Mouse (Mus musculus) neural tube, embryonic 15.5 days (tissue): Measurements from ENCODE around the gene Cysrt1. TPM values are rescaled to one million over a fixed set of nuclear protein-coding genes. Genes with fewer than 3 reads are reported as not detected.
"Not testable (repeated sequence)": the region's sequence is repeated elsewhere in the genome, so short reads cannot be mapped to it uniquely, and the experiment has no call there.

Experiments used
- ATAC-seq: fragments of 200-750 bp; cut with Nextera tagmentation; 2 replicates; pipeline ENCODE4 v1.8.0; 2017; ENCODE audit warnings: mild to moderate bottlenecking, moderate TSS enrichment, moderate library complexity; ENCODE audit not compliant: low FRiP score
- H3K27ac ChIP-seq: fragments of 300-500 bp; sonication (generic); replicated peaks from 2 replicates; pipeline ENCODE4 v1.5.1; 2015; ENCODE audit warnings: mild to moderate bottlenecking, inconsistent platforms
- H3K27me3 ChIP-seq: fragments of 300-500 bp; sonication (generic); replicated peaks from 2 replicates; pipeline ENCODE4 v1.6.1; 2015; ENCODE audit warnings: inconsistent platforms
- H3K36me3 ChIP-seq: fragments of 300-500 bp; sonication (generic); 2 replicates; pipeline ENCODE4 v1.6.1; 2015; ENCODE audit warnings: inconsistent platforms
- H3K4me1 ChIP-seq: fragments of 300-500 bp; sonication (generic); 2 replicates; pipeline ENCODE4 v1.6.1; 2015; ENCODE audit warnings: inconsistent platforms
- H3K4me2 ChIP-seq: fragments of 300-500 bp; sonication (generic); 2 replicates; pipeline ENCODE4 v1.6.1; 2015; ENCODE audit warnings: inconsistent platforms, mild to moderate bottlenecking, moderate library complexity
- H3K4me3 ChIP-seq: fragments of 300-500 bp; sonication (generic); replicated peaks from 2 replicates; pipeline ENCODE4 v1.5.1; 2015; ENCODE audit warnings: mild to moderate bottlenecking, inconsistent platforms
- H3K9ac ChIP-seq: fragments of 300-500 bp; sonication (generic); replicated peaks from 2 replicates; pipeline ENCODE4 v1.6.1; 2015; ENCODE audit warnings: mild to moderate bottlenecking, inconsistent platforms
- H3K9me3 ChIP-seq: fragments of 300-500 bp; sonication (generic); replicated peaks from 2 replicates; pipeline ENCODE4 v1.6.1; 2016; ENCODE audit warnings: inconsistent platforms
- WGBS: fragments of 180-500 bp; shearing (Covaris S2); methylation state at CpG from one replicate; pipeline ENCODE4 v1.1.7; 2015; ENCODE audit warnings: mixed read lengths; 5-methylcytosine and 5-hydroxymethylcytosine counted together
- polyA plus RNA-seq: library from polyadenylated mRNA; unstranded; fragments of >200 nt; fragmentation: Nextera tagmentation; extraction: Ambion mirVana; gene quantifications from 2 replicates; pipeline ENCODE4 v1.2.1, GENCODE M21; 2015

Gene Cysrt1
- polyA plus RNA-seq, 1 experiment from 2014 or later: 0.47 TPM

DNA sequence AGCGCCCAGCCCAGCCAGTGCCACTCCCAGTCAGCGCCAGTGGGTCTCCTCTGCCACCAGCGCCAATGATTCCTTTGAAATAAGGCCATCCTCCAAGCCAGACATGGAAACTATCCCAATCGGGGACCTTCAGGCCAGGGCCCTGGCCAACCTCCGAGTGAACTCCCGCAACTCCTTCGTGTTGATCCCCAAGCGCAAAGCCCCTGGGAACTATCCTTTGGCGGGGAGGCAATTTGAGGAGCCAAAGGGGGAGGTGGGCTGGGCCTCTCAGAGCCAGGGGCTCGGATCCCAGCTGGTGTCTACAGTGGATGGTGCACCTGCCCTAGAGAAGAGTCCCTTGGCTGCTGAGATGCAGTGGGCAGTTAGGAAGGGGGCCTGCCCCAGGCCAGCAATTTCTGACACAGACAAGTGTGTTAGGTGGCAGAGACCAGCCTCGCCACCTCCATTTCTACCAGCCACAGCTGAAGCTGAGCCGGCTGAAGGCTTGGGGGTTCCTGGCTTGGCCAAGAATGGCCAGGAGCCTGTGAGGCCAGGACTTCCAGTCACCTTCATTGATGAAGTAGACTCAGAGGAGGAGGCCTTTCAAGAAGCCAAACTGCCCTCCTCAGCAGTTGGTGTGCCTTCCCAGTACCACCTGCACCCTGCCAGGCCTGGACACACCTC lies 21.5 kb upstream of the Cysrt1 start:
- 12% methylated on average over 12 of the region's 12 CpGs for WGBS
- H3K36me3 ChIP-seq: 0 out of 2 replicates have a peak, but pooled peaks cover 5% of the 10 kb centered on the region
- H3K27me3 ChIP-seq: no peaks in the 10 kb centered on the region
- H3K9ac ChIP-seq: peak overlapping the region; percentile 78
- H3K4me3 ChIP-seq: peak overlapping the region; percentile 85
- peak overlapping the region; percentile 100 for H3K4me2 ChIP-seq
- no peak for ATAC-seq
- H3K27ac ChIP-seq: no peak overlapping the region
- H3K4me1 ChIP-seq: peaks cover 61% of the 10 kb centered on the region
- H3K9me3 ChIP-seq: no peaks in the 10 kb centered on the region

DNA sequence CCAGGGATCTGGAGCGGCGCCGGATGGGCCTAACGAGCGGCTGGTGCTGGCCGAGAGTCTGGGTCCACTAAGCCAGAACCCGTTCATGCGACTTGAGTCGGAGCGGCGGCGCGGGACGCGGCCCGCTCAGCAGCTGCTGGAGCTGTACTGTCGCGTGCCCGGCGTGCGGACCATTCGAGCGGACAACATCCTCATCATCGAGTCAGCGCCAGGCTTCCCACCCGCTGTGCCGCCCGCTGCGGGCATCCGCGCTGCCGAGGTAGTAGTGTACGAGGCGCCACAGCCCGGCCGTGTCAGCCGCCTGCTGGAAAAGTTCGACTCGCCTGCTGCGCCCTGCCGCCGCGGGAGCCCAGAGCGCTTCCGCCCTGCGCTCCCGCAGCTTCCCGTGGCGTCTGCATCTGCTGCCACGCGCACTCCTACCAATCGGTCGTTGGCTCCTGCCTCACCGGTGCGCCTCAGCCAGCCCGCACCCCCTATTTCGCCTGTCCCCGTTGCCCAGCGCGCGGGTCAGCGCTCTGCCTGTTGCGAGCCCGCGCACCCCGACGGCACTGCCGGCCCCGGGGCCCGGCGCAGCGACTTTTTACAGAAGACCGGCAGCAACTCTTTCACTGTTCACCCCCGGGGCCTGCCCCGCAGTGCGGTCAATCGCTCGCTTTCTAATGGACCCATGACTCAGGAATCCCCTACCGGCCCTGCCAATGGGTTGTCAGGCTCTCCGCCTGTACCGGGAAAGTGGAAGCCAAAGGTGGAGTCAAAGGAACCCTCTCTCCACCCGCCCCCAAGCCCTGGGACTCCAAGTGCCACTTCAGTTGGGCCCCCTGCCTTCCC lies 20.8 kb upstream of the Cysrt1 start:
- no peaks in the 10 kb centered on the region for H3K27me3 ChIP-seq
- H3K4me3 ChIP-seq: peak overlapping the region; percentile 85
- H3K36me3 ChIP-seq: 0 out of 2 replicates have a peak, but pooled peaks cover 3% of the 10 kb centered on the region
- ATAC-seq: peak; percentile 33
- H3K27ac ChIP-seq: peak overlapping the region; percentile 79
- peaks cover 63% of the 10 kb centered on the region for H3K4me1 ChIP-seq
- no peaks in the 10 kb centered on the region for H3K9me3 ChIP-seq
- H3K4me2 ChIP-seq: peak overlapping the region; percentile 100
- peak overlapping the region; percentile 78 for H3K9ac ChIP-seq
- WGBS: under 1% methylated on average over 82 of the region's 82 CpGs

DNA sequence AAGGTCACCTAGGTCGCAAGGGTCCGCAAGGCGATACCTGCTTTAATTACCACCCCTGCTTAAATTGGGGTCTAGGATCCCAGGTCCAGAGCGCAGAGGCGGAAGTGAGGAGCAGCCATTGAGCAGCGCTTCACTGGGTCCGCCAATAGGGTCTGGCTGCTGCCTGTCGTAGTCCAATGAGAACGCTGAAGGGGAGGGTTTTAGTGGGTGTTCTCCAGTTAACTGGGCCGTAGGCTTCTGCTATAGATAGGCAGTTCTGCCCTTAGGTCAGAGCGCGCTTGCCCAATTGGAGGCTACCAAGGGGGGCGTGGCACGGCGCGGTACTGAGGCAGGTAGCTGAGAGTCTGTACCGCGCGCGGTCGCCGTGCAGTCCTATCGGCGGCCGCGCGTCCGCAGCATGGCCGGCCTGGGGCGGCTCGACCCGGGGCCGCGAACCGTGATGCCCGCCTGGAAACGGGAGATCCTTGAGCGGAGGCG lies 20.1 kb upstream of the Cysrt1 start, which contains the start of gene Tprn:
Gene Tprn (plus strand): TSS at position 328 of the 477 bp plus-strand sequence.
- peaks cover 56% of the 10 kb centered on the region for H3K4me1 ChIP-seq
- no peaks in the 10 kb centered on the region for H3K36me3 ChIP-seq
- no peaks in the 10 kb centered on the region for H3K27me3 ChIP-seq
- WGBS: under 1% methylated on average over 39 of the region's 39 CpGs
- H3K4me3 ChIP-seq: peak within 1 kb of the TSS; percentile 85
- H3K27ac ChIP-seq: peak within 1 kb of the TSS; percentile 79
- no peaks in the 10 kb centered on the region for H3K9me3 ChIP-seq
- H3K4me2 ChIP-seq: peak within 1 kb of the TSS; percentile 100
- peak; percentile 99 for ATAC-seq
- H3K9ac ChIP-seq: peak within 1 kb of the TSS; percentile 78

DNA sequence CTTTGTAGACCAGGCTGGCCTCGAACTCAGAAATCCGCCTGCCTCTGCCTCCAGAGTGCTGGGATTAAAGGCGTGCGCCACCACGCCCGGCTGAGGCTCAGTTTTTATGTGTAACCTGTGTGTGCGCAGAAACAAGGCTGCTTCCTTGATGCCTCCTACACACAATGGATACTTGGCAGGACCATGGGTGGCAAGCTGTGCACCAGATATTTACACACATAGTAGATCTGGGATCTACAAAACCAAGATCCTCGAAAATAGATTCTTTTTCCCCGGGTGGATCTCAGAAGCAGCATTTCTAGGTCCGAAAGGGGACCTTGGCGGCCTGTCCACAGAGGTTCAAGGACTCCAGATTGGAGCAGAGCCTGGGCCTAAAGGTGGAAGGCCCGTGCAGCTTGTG lies 19.6 kb upstream of the Cysrt1 start:
- ATAC-seq: peak; percentile 7; the same call in 1 of the 2 replicates
- H3K4me1 ChIP-seq: peaks cover 56% of the 10 kb centered on the region

DNA sequence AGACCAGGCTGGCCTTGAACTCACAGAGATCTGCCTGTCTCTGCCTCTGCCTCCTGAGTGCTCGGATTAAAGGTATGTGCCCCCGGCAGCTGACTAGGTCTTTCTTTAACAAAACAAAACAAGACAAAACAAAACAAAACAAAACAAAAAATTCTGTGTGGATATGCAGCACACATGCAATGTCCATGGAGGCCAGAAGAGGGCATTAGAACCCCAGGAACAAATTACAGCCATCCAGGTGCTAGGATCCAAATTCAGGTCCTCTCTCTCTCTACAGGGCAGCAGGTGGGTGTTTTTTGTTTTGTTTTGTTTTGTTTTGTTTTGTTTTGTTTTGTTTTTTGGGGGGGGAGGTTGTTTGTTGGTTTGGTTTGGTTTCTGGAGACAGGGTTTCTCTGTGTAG lies 16.6 kb upstream of the Cysrt1 start:
- Histone ChIP-seq H3K36me3 (no peaks in the 10 kb centered on the region), H3K4me2 (no peak overlapping the region), H3K9me3 (no peaks in the 10 kb centered on the region), H3K27ac (no peak overlapping the region), H3K9ac (no peak overlapping the region), H3K4me3 (no peak overlapping the region), H3K27me3 (no peaks in the 10 kb centered on the region), H3K4me1 (peaks cover 46% of the 10 kb centered on the region)
- WGBS: 47% methylated on average over 2 of the region's 2 CpGs
- no peak for ATAC-seq

More for the DNA sequence above, 19.6 kb upstream of the Cysrt1 start:
- Histone ChIP-seq H3K27me3 (no peaks in the 10 kb centered on the region), H3K9me3 (no peaks in the 10 kb centered on the region), H3K36me3 (no peaks in the 10 kb centered on the region), H3K27ac (peak overlapping the region; percentile 78), H3K9ac (peak overlapping the region; percentile 45), H3K4me3 (peak overlapping the region; percentile 85), H3K4me2 (peak overlapping the region; percentile 100)
- 47% methylated on average over 12 of the region's 12 CpGs for WGBS

DNA sequence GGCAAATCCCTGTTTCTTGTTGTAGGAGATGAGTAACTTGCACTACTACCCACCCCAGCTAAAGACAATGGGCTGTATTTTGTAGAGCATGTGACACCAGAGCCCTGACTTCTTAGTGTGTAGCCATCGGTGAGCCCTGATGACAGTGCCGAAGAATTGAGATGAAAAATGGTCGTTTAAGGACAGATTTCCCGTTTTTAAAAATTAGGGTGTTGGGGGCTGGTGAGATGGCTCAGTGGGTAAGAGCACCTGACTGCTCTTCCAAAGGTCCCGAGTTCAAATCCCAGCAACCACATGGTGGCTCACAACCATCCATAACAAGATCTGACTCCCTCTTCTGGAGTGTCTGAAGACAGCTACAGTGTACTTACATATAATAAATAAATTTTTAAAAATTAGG lies 15.0 kb upstream of the Cysrt1 start:
- peaks cover 36% of the 10 kb centered on the region for H3K4me1 ChIP-seq
- H3K27me3 ChIP-seq, H3K9me3 ChIP-seq, H3K9ac ChIP-seq, H3K4me3 ChIP-seq, H3K27ac ChIP-seq, H3K36me3 ChIP-seq, ATAC-seq: not testable (repeated sequence)
- H3K4me2 ChIP-seq: peak overlapping the region; percentile 13; the same call in 1 of the 2 replicates
- 88% methylated on average over 5 of the region's 5 CpGs for WGBS

DNA sequence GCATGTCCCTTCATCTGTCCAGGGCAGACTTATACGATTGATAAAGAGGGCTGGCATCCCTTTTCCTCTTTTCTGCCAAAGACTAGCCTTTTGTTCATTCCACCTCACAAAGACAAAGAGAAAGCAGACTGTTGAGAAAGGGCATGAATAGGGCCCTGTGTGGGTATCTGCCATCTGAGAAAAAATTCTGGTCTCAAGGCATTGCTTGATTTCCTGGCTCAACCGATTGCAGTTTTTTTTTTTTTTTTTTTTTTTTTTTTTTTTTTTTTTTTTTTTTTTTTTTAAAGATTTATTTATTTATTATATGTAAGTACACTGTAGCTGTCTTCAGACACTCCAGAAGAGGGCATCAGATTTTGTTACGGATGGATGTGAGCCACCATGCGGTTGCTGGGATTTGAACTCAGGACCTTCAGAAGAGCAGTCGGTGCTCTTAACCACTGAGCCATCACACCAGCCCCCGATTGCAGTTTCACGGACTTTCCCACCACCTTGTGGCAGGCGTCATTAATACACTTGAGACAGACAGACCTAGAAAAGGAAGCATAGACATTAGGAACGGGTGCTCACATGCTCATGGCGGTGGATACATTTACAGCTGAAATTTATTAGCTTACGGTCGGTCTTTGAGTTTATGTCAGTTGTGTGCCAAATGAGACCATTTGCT lies 14.3 kb upstream of the Cysrt1 start:
- not testable (repeated sequence) for ATAC-seq, H3K27me3 ChIP-seq, H3K9me3 ChIP-seq, H3K27ac ChIP-seq
- H3K9ac ChIP-seq: peak overlapping the region; percentile 96
- 58% methylated on average over 12 of the region's 12 CpGs for WGBS
- H3K4me2 ChIP-seq: peak overlapping the region; percentile 95
- H3K4me1 ChIP-seq: peaks cover 30% of the 10 kb centered on the region
- peaks cover 14% of the 10 kb centered on the region for H3K36me3 ChIP-seq
- peak overlapping the region; percentile 100 for H3K4me3 ChIP-seq

DNA sequence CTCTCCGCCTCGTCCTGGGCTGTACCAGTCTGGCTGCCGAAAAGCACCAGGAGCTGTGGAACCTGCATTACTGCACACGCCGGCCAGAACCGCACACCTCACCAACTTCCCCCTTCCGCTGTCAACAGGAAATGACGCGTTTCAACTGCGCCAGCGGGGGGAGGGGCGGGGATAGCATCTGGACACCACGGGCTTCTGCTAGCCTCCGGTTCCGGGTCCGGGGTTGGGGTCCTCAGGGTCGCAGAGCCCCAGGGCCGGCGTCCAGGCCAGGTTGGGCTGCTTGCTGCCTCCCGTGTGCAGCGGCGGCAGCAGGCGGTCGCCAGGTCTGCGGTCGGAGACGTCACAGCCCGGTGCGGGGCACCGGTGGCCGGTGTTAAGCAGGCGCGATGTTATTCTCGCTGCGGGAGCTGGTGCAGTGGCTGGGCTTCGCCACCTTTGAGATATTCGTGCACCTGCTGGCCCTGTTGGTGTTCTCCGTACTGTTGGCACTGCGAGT lies 13.1 kb upstream of the Cysrt1 start, which contains the start of gene Tmem203:
Gene Tmem203 (plus strand): TSS at position 156 of the 496 bp plus-strand sequence.
- Histone ChIP-seq H3K4me1 (peaks cover 29% of the 10 kb centered on the region), H3K36me3 (peaks cover 25% of the 10 kb centered on the region), H3K4me3 (peak within 1 kb of the TSS; percentile 100), H3K27me3 (no peaks in the 10 kb centered on the region), H3K9me3 (no peaks in the 10 kb centered on the region), H3K9ac (peak within 1 kb of the TSS; percentile 96), H3K27ac (peak within 1 kb of the TSS; percentile 83), H3K4me2 (peak within 1 kb of the TSS; percentile 95)
- under 1% methylated on average over 38 of the region's 39 CpGs for WGBS
- ATAC-seq: peak; percentile 93

DNA sequence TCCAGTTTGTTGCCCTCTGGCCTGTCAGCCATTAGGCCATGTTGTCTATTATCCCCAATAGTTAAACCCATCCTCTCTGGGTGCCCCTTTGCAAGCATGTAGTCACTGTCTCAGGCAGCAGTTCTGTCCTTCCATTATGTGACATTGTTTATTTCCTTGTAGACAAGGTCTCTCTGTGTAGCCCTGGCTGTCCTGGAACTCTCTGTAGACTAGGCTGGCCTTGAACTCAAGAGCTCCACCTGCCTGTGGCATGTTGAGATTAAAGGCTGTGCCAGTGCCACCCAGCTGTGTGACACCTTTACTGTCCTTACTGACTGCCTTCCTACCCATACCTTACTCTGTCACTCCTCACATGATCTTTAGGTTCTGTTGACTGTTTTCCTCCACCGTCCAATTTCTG lies 10.1 kb upstream of the Cysrt1 start:
- H3K36me3 ChIP-seq: peaks cover 44% of the 10 kb centered on the region
- H3K4me2 ChIP-seq: no peak overlapping the region
- H3K27me3 ChIP-seq: no peaks in the 10 kb centered on the region
- no peak overlapping the region for H3K9ac ChIP-seq
- no peaks in the 10 kb centered on the region for H3K9me3 ChIP-seq
- H3K4me1 ChIP-seq: peaks cover 25% of the 10 kb centered on the region
- no peak overlapping the region for H3K27ac ChIP-seq
- no peak overlapping the region for H3K4me3 ChIP-seq
- ATAC-seq: no peak
- 73% methylated on average over 1 of the region's 1 CpGs for WGBS

DNA sequence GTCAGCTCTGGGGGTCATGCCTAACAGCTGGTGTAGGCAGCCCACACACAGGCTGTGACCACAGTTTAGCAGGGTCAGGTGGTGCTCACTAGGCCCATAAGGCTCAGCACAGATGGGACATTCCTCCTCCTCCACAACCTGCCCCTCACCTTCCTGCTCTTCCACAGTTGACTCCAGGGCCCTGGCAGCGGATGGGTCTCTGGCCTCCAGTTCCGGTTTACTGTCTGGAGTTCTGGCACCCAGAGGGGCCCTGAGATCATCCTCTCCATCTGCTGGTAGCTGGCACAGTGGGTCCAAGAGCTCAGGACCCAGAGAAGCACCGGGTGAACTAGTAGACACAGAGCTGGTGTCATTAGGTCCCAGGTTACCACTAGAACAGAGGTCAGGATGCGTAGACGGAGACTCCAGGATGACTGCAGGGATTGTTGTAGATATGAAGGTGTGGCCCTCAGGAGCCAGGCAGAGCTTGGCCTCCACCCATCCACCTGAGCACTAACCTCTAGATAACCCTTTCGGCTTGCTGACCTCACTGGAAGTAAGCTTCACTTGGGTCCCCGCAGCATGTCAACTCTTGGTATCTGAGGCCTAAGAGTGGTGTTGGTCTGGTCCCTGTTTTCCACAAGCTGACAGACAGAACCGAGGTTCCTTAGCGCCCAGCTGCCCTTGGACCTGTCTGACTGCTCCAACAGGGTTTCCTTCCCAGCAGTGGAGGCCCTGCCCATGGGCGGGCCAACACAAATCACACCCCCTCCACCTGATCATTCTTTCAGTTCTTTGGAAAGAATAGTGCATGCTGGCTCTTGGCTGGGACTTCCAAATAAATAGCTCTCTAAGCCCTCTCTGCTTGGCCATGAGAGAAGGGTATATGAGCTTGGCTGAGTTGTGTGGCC lies 4.2 kb upstream of the Cysrt1 start, which contains the start of gene AL732309.1:
Gene AL732309.1 (minus strand): TSS at position 681 of the 890 bp plus-strand sequence.
- Histone ChIP-seq H3K4me3 (no peak within 1 kb of the TSS), H3K27me3 (no peaks in the 10 kb centered on the region), H3K9me3 (no peaks in the 10 kb centered on the region), H3K4me1 (peaks cover 30% of the 10 kb centered on the region), H3K9ac (no peak within 1 kb of the TSS), H3K27ac (no peak within 1 kb of the TSS), H3K4me2 (no peak within 1 kb of the TSS), H3K36me3 (peaks cover 54% of the 10 kb centered on the region)
- ATAC-seq: no peak
- 91% methylated on average over 10 of the region's 10 CpGs for WGBS
